Mouse (Mus musculus) MEL (cell line): ENCODE results near the gene Prep. TPM values are rescaled to one million over a fixed set of nuclear protein-coding genes. Genes with fewer than 3 reads are reported as not detected.
A peak's percentile ranks its signal among the peaks of the same experiment; 100 is the strongest.

ENCODE experiments used
- DNase-seq: peaks from one replicate; pipeline ENCODE4 v3.0.0; 2011; ENCODE audit warnings: low read depth, low spot score
- H3K27ac ChIP-seq: 2 replicates; pipeline ENCODE4 v1.5.1; 2012; ENCODE audit warnings: low read depth, mild to moderate bottlenecking, control low read depth, low read length, moderate library complexity; ENCODE audit not compliant: control insufficient read depth
- H3K27me3 ChIP-seq, 2 experiments: fragments of 150-350 bp in 1 of 2; sonication (generic) in 1 of 2; 2 replicates each; pipeline ENCODE4 v1.6.1; 2012; ENCODE audit warnings: low read length in 2 of 2, mild to moderate bottlenecking in 2 of 2, improper control_type of control experiment in 1 of 2, moderate library complexity in 1 of 2; ENCODE audit not compliant: insufficient read depth in 2 of 2, control insufficient read depth in 1 of 2
- H3K36me3 ChIP-seq, 2 experiments: 2 replicates each; pipeline ENCODE4 v1.6.1; 2012 to 2014; ENCODE audit warnings: low read length in 2 of 2, improper control_type of control experiment in 1 of 2, inconsistent platforms in 1 of 2, mild to moderate bottlenecking in 1 of 2; ENCODE audit not compliant: insufficient read depth in 2 of 2, control insufficient read depth in 1 of 2
- H3K4me1 ChIP-seq, 2 experiments: fragments of 150-350 bp in 1 of 2; sonication (generic) in 1 of 2; 2 replicates each; pipeline ENCODE4 v1.6.1; 2012; ENCODE audit warnings: low read length in 2 of 2, improper control_type of control experiment in 1 of 2, mild to moderate bottlenecking in 1 of 2; ENCODE audit not compliant: insufficient read depth in 2 of 2, control insufficient read depth in 1 of 2
- H3K4me3 ChIP-seq, 2 experiments: fragments of 150-350 bp in 1 of 2; sonication (generic) in 1 of 2; 2 replicates each; pipeline ENCODE4 v1.5.1; 2012; ENCODE audit warnings: low read depth in 2 of 2, low read length in 2 of 2, mild to moderate bottlenecking in 2 of 2, moderate library complexity in 2 of 2, control low read depth in 1 of 2, improper control_type of control experiment in 1 of 2; ENCODE audit not compliant: control insufficient read depth in 1 of 2, insufficient read depth in 1 of 2
- H3K79me2 ChIP-seq: 2 replicates; pipeline ENCODE4 v1.6.1; 2012; ENCODE audit warnings: mild to moderate bottlenecking, low read length, moderate library complexity; ENCODE audit not compliant: control insufficient read depth, poor library complexity, insufficient read depth
- H3K9ac ChIP-seq: 2 replicates; pipeline ENCODE4 v1.6.1; 2012; ENCODE audit warnings: low read depth, mild to moderate bottlenecking, control low read depth, low read length, moderate library complexity; ENCODE audit not compliant: control insufficient read depth, poor library complexity, severe bottlenecking
- H3K9me3 ChIP-seq: fragments of 150-350 bp; sonication (generic); replicated peaks from 2 replicates; pipeline ENCODE4 v1.6.1; 2012; ENCODE audit warnings: mild to moderate bottlenecking, low read length, improper control_type of control experiment, moderate library complexity; ENCODE audit not compliant: insufficient read depth
- ELF1 ChIP-seq: IDR thresholded peaks from 2 replicates; pipeline ENCODE4 v1.6.1; 2014; ENCODE audit warnings: low read depth, mild to moderate bottlenecking, inconsistent platforms, low read length, improper control_type of control experiment, moderate library complexity
- ETS1 ChIP-seq: IDR thresholded peaks from 2 replicates; pipeline ENCODE4 v1.6.1; 2012; ENCODE audit warnings: low read depth, mild to moderate bottlenecking, inconsistent platforms, low read length, improper control_type of control experiment, moderate library complexity
- GABPA ChIP-seq: IDR thresholded peaks from 2 replicates; pipeline ENCODE4 v1.6.1; 2012; ENCODE audit warnings: low read depth, mild to moderate bottlenecking, inconsistent platforms, low read length, improper control_type of control experiment, moderate library complexity
- JUND ChIP-seq: IDR thresholded peaks from 2 replicates; pipeline ENCODE4 v1.6.1; 2011; ENCODE audit warnings: low read depth, mild to moderate bottlenecking, improper control_type of control experiment, low read length
- KAT2A ChIP-seq: conservative IDR thresholded peaks from 2 replicates; pipeline ENCODE4 v1.6.1; 2012; ENCODE audit warnings: low read depth, low read length, improper control_type of control experiment, inconsistent platforms
- MAX ChIP-seq: IDR thresholded peaks from 2 replicates; pipeline ENCODE4 v1.6.1; 2011; ENCODE audit warnings: low read length, improper control_type of control experiment
- POLR2AphosphoS2 ChIP-seq: IDR thresholded peaks from 2 replicates; pipeline ENCODE4 v1.6.1; 2011; ENCODE audit warnings: low read length, improper control_type of control experiment
- RAD21 ChIP-seq: IDR thresholded peaks from 2 replicates; pipeline ENCODE4 v1.6.1; 2011; ENCODE audit warnings: mild to moderate bottlenecking, low read depth, low read length, improper control_type of control experiment
- SMC3 ChIP-seq: IDR thresholded peaks from 2 replicates; pipeline ENCODE4 v1.6.1; 2011; ENCODE audit warnings: low read depth, low read length, improper control_type of control experiment
- TAL1 ChIP-seq: IDR thresholded peaks from 2 replicates; pipeline ENCODE4 v1.6.1; 2012; ENCODE audit warnings: mild to moderate bottlenecking, inconsistent platforms, low read length, moderate library complexity, mixed read lengths
- TCF12 ChIP-seq: IDR thresholded peaks from 2 replicates; pipeline ENCODE4 v1.6.1; 2014; ENCODE audit warnings: low read depth, mild to moderate bottlenecking, inconsistent platforms, low read length, improper control_type of control experiment, moderate library complexity
- UBTF ChIP-seq: IDR thresholded peaks from 2 replicates; pipeline ENCODE4 v1.6.1; 2012; ENCODE audit warnings: low read depth, mild to moderate bottlenecking, inconsistent platforms, low read length, improper control_type of control experiment, moderate library complexity, borderline replicate concordance; ENCODE audit not compliant: insufficient read depth
- USF1 ChIP-seq: IDR thresholded peaks from 2 replicates; pipeline ENCODE4 v1.6.1; 2014; ENCODE audit warnings: low read depth, mild to moderate bottlenecking, inconsistent platforms, low read length, improper control_type of control experiment, moderate library complexity
- USF2 ChIP-seq, 2 experiments: IDR thresholded peaks; 2 replicates each; pipeline ENCODE4 v1.6.1; 2011 to 2012; ENCODE audit warnings: improper control_type of control experiment in 2 of 2, low read length in 2 of 2, borderline replicate concordance in 1 of 2, inconsistent platforms in 1 of 2, low read depth in 1 of 2, mild to moderate bottlenecking in 1 of 2; ENCODE audit not compliant: insufficient read depth in 1 of 2
- ZC3H11A ChIP-seq: IDR thresholded peaks from 2 replicates; pipeline ENCODE4 v1.6.1; 2012; ENCODE audit warnings: low read depth, mild to moderate bottlenecking, inconsistent platforms, low read length, improper control_type of control experiment
- polyA plus RNA-seq, 2 experiments: library from polyadenylated mRNA; stranded (reverse) in 1 of 2; unstranded in 1 of 2; fragments of >175 nt in 1 of 2; fragments of >200 nt in 1 of 2; gene quantifications; 2 replicates each; pipeline versions ENCODE4 v1.2.1 to v1.2.4; 2012; ENCODE audit warnings: low replicate concordance in 2 of 2, low read depth in 1 of 2; ENCODE audit not compliant: insufficient read length in 2 of 2, insufficient read depth in 1 of 2, missing spikeins in 1 of 2
- total RNA-seq: library from RNA; depleted of rRNA; stranded (reverse); fragments of 300-350 nt; gene quantifications from 2 replicates; pipeline ENCODE4 v1.2.3, GENCODE M21; 2012

Prep gene
- total and polyA plus RNA-seq, 3 experiments: 12.0 to 24.4 TPM; not detected in 1

DNA sequence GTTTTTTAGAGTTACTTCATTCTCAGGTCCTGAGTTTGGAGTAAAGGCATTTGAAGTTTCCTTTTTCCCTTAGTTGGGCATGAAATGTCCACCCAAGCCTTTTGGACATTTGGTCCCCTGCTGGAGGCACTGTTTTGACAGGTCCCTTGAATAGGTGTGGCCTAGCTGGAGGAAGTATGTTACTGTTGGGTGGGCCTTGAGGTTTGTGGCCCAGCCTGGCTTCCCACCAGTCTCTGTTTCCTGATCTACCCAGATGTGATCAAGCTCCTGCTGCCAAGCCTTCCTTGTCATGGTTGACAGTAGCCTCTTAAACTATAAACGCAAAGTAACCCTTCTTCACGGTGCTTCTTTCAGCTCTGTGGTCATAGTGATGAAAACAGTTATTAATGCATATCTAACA, 40.3 kb downstream of the Prep start:
- Histone ChIP-seq H3K79me2 (no peaks in the 10 kb centered on the region; the same call in none of the 2 replicates), H3K4me3 (no peak overlapping the region), H3K27me3 (no peaks in the 10 kb centered on the region), H3K27ac (no peak overlapping the region), H3K9me3 (no peaks in the 10 kb centered on the region), H3K4me1 (no peaks in the 10 kb centered on the region), H3K36me3 (peaks cover 0 to 21% of the 10 kb centered on the region in 2 experiments; a peak in 3 of 4 replicates), H3K9ac (no peak overlapping the region)
- no peak for TF ChIP-seq MAX
- TF ChIP-seq JUND: no peak
- TF ChIP-seq POLR2AphosphoS2: no peak
- no peak for TF ChIP-seq TCF12
- TF ChIP-seq GABPA: no peak
- TF ChIP-seq TAL1: no peak
- no peak for TF ChIP-seq USF1
- no peak for TF ChIP-seq RAD21
- peak; percentile 16 for DNase-seq

DNA sequence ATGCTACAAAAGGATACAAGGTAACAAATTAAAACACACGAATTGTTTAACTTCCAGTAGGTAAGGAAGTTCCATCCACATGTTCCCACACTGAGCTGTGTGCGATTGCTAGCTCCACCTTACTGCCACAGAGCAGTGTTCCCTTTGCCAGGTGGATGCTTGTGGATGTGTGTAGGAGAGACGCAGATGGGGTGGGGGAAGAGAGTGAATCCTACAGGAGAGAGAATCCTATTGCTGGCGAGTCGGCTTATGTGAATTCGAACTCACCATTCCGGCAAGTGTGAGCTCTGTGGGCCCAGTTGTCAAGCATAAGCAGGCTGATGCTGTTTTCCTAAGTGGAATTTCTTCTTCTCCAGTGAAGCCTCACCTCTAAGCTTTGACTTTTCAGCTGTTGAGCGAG, 42.0 kb downstream of the Prep start:
- Histone ChIP-seq H3K9me3 (no peaks in the 10 kb centered on the region), H3K4me1 (no peaks in the 10 kb centered on the region), H3K9ac (no peak overlapping the region), H3K79me2 (no peaks in the 10 kb centered on the region; the same call in none of the 2 replicates), H3K4me3 (no peak overlapping the region), H3K27me3 (no peaks in the 10 kb centered on the region), H3K27ac (no peak overlapping the region), H3K36me3 (peaks cover 0 to 23% of the 10 kb centered on the region in 2 experiments; a peak in 3 of 4 replicates)
- TF ChIP-seq SMC3: no peak
- no peak for TF ChIP-seq KAT2A
- no peak for TF ChIP-seq ZC3H11A
- no peak for TF ChIP-seq GABPA
- no peak for TF ChIP-seq ELF1
- TF ChIP-seq USF2 (IDR thresholded peaks at IDR 0.05; ENCODE audit: borderline replicate concordance in 1 of 2, insufficient read depth in 1 of 2, low read depth in 1 of 2, low read length in 2 of 2): no peak
- TF ChIP-seq ETS1: no peak
- DNase-seq: no peak

GRCm38 (mm10) chr10:45109974-45110373, 43.0 kb downstream of the Prep start:
- Histone ChIP-seq H3K4me1 (no peaks in the 10 kb centered on the region), H3K4me3 (no peak overlapping the region), H3K36me3 (peaks cover 0 to 23% of the 10 kb centered on the region in 2 experiments; a peak in 2 of 4 replicates), H3K79me2 (no peaks in the 10 kb centered on the region; the same call in 1 of the 2 replicates), H3K9ac (no peak overlapping the region), H3K27ac (no peak overlapping the region), H3K9me3 (no peaks in the 10 kb centered on the region), H3K27me3 (no peaks in the 10 kb centered on the region)
- no peak for TF ChIP-seq UBTF
- no peak for DNase-seq
